Mouse (Mus musculus) lung, adult 2 months (tissue): ENCODE results near the gene Pecr. TPM values are rescaled to one million over a fixed set of nuclear protein-coding genes. Genes with fewer than 3 reads are reported as not detected.

ENCODE experiments used
- DNase-seq: peaks from one replicate; pipeline ENCODE4 v3.0.0; 2022
- H3K4me1 ChIP-seq: fragments of 200-500 bp; 2 replicates; pipeline ENCODE4 v1.6.1; 2011; ENCODE audit warnings: low read length; ENCODE audit not compliant: control insufficient read depth, insufficient read depth
- H3K4me3 ChIP-seq: fragments of 200-500 bp; replicated peaks from 2 replicates; pipeline ENCODE3; 2011; ENCODE audit warnings: low read depth, mild to moderate bottlenecking, control low read depth, low read length; ENCODE audit errors: extremely low read depth
- CTCF ChIP-seq: fragments of 200-500 bp; IDR thresholded peaks from 2 replicates; pipeline ENCODE4 v1.5.1; 2011; ENCODE audit warnings: mild to moderate bottlenecking, low read length, control low read depth; ENCODE audit not compliant: insufficient read depth
- POLR2A ChIP-seq: fragments of 200-500 bp; IDR thresholded peaks from 2 replicates; pipeline ENCODE4 v1.6.1; 2011; ENCODE audit warnings: low read depth, mild to moderate bottlenecking, control low read depth, low read length, borderline replicate concordance; ENCODE audit errors: extremely low read depth
- WGBS: fragments of 180-500 bp; shearing (Covaris S2); methylation state at CpG from one replicate; pipeline ENCODE4 v1.1.7; 2018; 5-methylcytosine and 5-hydroxymethylcytosine counted together
- polyA plus RNA-seq: library from polyadenylated mRNA; depleted of rRNA; stranded (reverse); fragments of >200 nt; gene quantifications from 2 replicates; pipeline ENCODE4 v1.2.3, GENCODE M21; 2012

Pecr gene
- polyA plus RNA-seq, 1 experiment = 4.6 TPM

GRCm38 (mm10) chr1:72291421-72291820 lies 7.3 kb upstream of the Pecr start:
- DNase-seq = no peak
- Histone ChIP-seq H3K4me3 (no peak overlapping the region), H3K4me1 (no peaks in the 10 kb centered on the region)
- TF ChIP-seq CTCF (no peak), POLR2A (no peak)
- WGBS = 96% methylated on average over 4 of the region's 4 CpGs

DNA sequence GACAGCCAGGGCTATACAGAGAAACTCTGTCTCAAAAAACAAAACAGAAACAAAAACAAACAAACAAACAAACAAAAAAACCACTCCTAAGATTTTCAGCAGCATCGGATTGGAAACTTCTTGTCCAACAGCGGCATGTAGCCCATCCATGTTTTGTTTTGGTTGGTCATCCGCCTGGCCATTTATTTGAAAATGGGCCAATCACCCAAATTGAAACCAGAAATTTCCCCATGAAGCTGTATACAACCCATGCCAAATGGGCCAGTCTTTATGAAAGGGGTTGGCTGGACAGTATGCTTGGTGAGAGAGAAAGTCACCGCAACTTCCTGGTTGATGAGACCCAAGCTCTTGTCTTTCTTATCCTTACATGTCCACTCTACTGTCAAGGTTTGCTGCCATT lies 6.8 kb upstream of the Pecr start:
- 91% methylated on average over 4 of the region's 4 CpGs for WGBS
- no peaks in the 10 kb centered on the region for H3K4me1 ChIP-seq
- H3K4me3 ChIP-seq = no peak overlapping the region
- TF ChIP-seq POLR2A (no peak), CTCF (no peak)
- no peak for DNase-seq

DNA sequence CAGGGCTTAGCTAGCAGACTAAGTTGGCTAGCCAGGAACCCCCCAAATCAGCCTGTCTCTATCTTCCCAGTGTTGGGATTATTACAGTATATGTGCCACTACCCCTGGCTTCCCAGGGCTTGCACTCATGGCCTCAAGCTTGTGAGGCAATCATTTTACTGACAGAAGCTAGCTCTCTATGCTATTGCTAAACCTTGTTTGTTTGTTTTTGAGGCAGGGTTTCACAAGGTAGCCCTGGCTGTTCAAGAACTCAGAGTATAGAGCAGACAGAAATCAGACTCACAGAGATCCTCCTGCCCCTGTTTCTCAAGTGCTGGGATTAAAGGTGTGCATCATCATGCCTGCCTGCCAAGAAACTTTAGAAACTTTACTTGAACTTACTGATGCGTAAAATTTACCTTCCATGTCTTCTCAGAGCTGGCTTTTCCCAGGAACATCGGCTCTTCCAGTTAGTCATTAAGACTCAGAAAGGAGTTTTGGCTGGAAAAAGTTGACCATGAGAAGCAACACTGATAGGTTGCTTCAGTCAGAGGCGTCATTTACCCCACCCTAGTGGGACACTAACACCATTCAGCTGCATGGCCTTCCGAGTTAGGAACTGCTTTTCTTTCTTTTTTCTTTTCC lies 4.5 kb upstream of the Pecr start:
- WGBS = 84% methylated on average over 4 of the region's 4 CpGs
- no peaks in the 10 kb centered on the region for H3K4me1 ChIP-seq
- H3K4me3 ChIP-seq = no peak overlapping the region
- no peak for DNase-seq
- no peak for TF ChIP-seq POLR2A
- TF ChIP-seq CTCF = no peak

DNA sequence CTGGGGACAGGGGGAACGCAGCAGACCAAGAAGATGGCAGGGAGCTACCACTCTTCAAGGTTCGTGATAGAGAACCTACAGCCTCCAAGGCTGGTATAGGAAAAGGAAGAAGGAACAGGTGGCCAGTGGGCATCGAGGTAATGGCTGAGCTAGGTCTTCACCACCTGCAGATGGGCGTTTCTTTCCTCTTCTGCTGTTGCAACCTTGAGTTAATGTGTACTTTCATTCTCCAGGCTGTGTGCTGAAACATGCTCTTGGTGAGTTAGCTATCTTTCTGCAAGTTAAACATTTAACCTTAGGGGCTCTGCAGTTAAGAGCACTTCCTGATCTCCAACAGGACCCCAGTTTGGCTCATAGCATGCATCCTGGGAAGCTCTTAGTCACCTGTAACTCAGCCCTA lies 3.8 kb upstream of the Pecr start:
- no peak for DNase-seq
- TF ChIP-seq CTCF (no peak), POLR2A (no peak)
- no peak overlapping the region for H3K4me3 ChIP-seq

DNA sequence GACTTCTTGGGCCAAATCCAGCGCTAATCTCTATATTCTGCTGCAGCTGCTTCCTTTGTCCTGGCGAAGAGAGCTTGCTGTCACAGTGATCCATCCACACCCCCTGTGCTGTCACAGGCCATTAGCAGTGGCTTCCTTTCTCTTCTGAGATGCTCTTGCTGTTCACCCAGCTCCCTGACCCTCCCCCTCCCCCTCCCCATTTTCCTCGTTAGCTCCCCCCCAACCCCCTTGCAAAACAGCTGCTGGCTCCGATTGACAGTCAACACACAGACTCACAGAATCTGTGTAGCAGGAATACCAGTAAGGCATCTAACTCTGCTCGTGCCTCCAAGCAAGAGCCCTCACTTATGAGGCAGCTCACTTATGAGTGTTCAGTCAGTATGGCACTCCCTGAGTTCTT lies 2.8 kb upstream of the Pecr start:
- no peak for TF ChIP-seq POLR2A
- TF ChIP-seq CTCF = no peak
- DNase-seq = no peak
- no peak overlapping the region for H3K4me3 ChIP-seq
- WGBS = 36% methylated on average over 5 of the region's 5 CpGs
- no peaks in the 10 kb centered on the region for H3K4me1 ChIP-seq

More for the DNA sequence above, 3.8 kb upstream of the Pecr start:
- H3K4me1 ChIP-seq = no peaks in the 10 kb centered on the region
- WGBS = 69% methylated on average over 4 of the region's 4 CpGs

GRCm38 (mm10) chr1:72284539-72284938 lies 425 bp upstream of the Pecr start:
- Histone ChIP-seq H3K4me1 (no peaks in the 10 kb centered on the region), H3K4me3 (no peak overlapping the region)
- 8% methylated on average over 5 of the region's 5 CpGs for WGBS
- no peak for DNase-seq
- no peak for TF ChIP-seq POLR2A
- no peak for TF ChIP-seq CTCF

- no peak overlapping the region for H3K4me3 ChIP-seq
- no peak for TF ChIP-seq CTCF
- no peak for TF ChIP-seq POLR2A
- no peaks in the 10 kb centered on the region for H3K4me1 ChIP-seq
- 60% methylated on average over 1 of the region's 1 CpGs for WGBS
- no peak for DNase-seq
These were observed 1.5 kb downstream of the Pecr start for GRCm38 (mm10) chr1:72282604-72283003.

- DNase-seq = no peak
- Histone ChIP-seq H3K4me3 (no peak overlapping the region), H3K4me1 (no peaks in the 10 kb centered on the region)
- TF ChIP-seq CTCF = no peak
- no peak for TF ChIP-seq POLR2A
- WGBS = 85% methylated on average over 3 of the region's 3 CpGs
These were observed 6.0 kb downstream of the Pecr start for GRCm38 (mm10) chr1:72278085-72278484.

DNA sequence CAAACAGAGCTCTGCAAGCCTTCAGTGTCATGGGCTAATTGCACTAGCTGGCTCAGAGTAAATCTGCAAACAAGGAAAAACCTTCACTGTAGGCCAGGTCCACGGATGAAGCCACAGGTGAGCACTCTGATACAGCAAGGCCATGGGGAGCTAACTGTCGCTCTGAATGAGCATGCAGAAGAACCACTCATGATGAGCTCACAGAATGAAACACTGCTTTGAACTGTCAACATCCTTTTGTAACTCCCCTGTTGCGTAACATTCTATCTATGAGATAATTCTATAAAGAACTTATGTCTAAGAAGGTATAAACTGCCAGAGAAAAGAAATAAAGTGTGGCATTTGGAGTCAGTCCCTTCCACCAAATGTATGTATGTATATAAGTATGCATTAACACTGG lies 21.0 kb downstream of the Pecr start:
- Histone ChIP-seq H3K4me1 (no peaks in the 10 kb centered on the region), H3K4me3 (no peak overlapping the region)
- no peak for TF ChIP-seq CTCF
- no peak for TF ChIP-seq POLR2A
- no peak for DNase-seq
- 87% methylated on average over 3 of the region's 3 CpGs for WGBS
